Mouse (Mus musculus): ENCODE data around the gene Vdac1. TPM values are rescaled to one million over a fixed set of nuclear protein-coding genes. Genes with fewer than 3 reads are reported as not detected.

The Vdac1 gene
- polyA plus RNA-seq, 1 experiment from 2014 or later = 346 TPM

Other genes starting within 250 kb of the Vdac1 start
- gene Olfr1373, start 215.3 kb upstream of the Vdac1 start, polyA plus RNA-seq (2014; fragmentation: Nextera tagmentation; extraction: Ambion mirVana) = not detected in 2 replicates
- gene Olfr1371, start 146.9 kb upstream of the Vdac1 start, polyA plus RNA-seq (2014; fragmentation: Nextera tagmentation; extraction: Ambion mirVana) = not detected in 2 replicates
- 506 and 537 TPM in 2 replicates for gene Skp1a, start 128.9 kb upstream of the Vdac1 start, polyA plus RNA-seq (2014; fragmentation: Nextera tagmentation; extraction: Ambion mirVana)
- gene Tcf7, start 77.8 kb upstream of the Vdac1 start, polyA plus RNA-seq (2014; fragmentation: Nextera tagmentation; extraction: Ambion mirVana) = 5.3 and 5.5 TPM in 2 replicates
- gene 9530068E07Rik, start 35.6 kb downstream of the Vdac1 start, polyA plus RNA-seq (2014; fragmentation: Nextera tagmentation; extraction: Ambion mirVana) = 211 and 244 TPM in 2 replicates

All from heart, embryonic 11.5 days (tissue).